ENCODE assay signal across 10 mouse cellular contexts in the genomic region with DNA sequence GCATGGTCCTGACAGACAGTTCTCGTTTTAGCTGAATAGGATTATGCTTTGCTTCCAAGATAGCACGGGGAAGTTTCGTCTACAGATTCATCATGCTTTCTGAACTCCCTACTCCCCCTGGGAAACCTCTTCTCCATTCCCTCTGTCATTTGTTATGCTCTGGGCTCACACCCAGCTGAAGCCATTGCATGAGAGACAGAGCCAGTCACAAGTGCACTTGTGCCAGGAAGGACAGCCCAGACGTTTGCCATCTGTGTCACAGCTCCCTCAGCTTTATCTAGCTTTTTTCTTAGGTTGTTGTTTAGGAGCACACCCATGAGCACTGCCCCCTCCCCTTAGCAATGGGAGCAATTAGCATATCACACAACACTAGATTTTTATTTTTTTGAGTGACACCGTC.
DNase-seq lines count a peak whose midpoint lies in the region; ATAC-seq and TF ChIP-seq lines count a peak whose summit lies in the region.
"Had no signal": no experiment of that assay in that cellular context is flagged by ENCODE, and none has a peak within 500 bp of the region (broad histone marks: within the 10 kb centered on the region; RNA-seq: fewer than 3 reads in every experiment).

No protein-coding gene starts in this region.

- H3K9ac ChIP-seq in heart, embryonic 12.5 days, result no peak overlapping the region
- H3K9ac ChIP-seq: embryonic facial prominence, embryonic 12.5 days; liver, embryonic 13.5 days had no signal

- no peak for TF ChIP-seq CTCF in brain, embryonic 14.5 days (IDR thresholded peaks at IDR 0.05; ENCODE audit: borderline replicate concordance, extremely low read depth, insufficient read depth, insufficient read length)

- no peaks in the 10 kb centered on the region for H3K36me3 ChIP-seq in heart, embryonic 12.5 days
- H3K36me3 ChIP-seq: embryonic facial prominence, embryonic 12.5 days; liver, embryonic 13.5 days had no signal

- no peaks in the 10 kb centered on the region for H3K27me3 ChIP-seq in heart, embryonic 12.5 days (replicated peaks)
- H3K27me3 ChIP-seq: embryonic facial prominence, embryonic 12.5 days; liver, embryonic 13.5 days had no signal

- H3K4me3 ChIP-seq in heart, embryonic 12.5 days, result no peak overlapping the region
- H3K4me3 ChIP-seq: embryonic facial prominence, embryonic 12.5 days; liver, embryonic 13.5 days had no signal

- no peaks in the 10 kb centered on the region for H3K9me3 ChIP-seq in heart, embryonic 12.5 days (replicated peaks)
- H3K9me3 ChIP-seq: embryonic facial prominence, embryonic 12.5 days; liver, embryonic 13.5 days had no signal

- peaks cover 8% of the 10 kb centered on the region for H3K4me1 ChIP-seq in heart, embryonic 12.5 days (replicated peaks)
- H3K4me1 ChIP-seq: embryonic facial prominence, embryonic 12.5 days; liver, embryonic 13.5 days had no signal

- WGBS in heart, embryonic 12.5 days, result 53% methylated on average over 5 of the region's 5 CpGs

- H3K4me2 ChIP-seq in heart, embryonic 12.5 days, result no peak overlapping the region
- H3K4me2 ChIP-seq: embryonic facial prominence, embryonic 12.5 days; liver, embryonic 13.5 days had no signal

- TF ChIP-seq POLR2A in brain, embryonic 14.5 days (IDR thresholded peaks at IDR 0.05; ENCODE audit: borderline replicate concordance, extremely low read depth, insufficient read depth, insufficient read length, poor library complexity, severe bottlenecking), result no peak

- no peak overlapping the region for H3K27ac ChIP-seq in heart, embryonic 12.5 days (ENCODE audit: poor library complexity, severe bottlenecking)
- H3K27ac ChIP-seq: embryonic facial prominence, embryonic 12.5 days; liver, embryonic 13.5 days had no signal

- DNase-seq in heart, adult 18-20 months, result peak; percentile 70 to 73
- peak; percentile 94 for DNase-seq in brain, embryonic 14.5 days (ENCODE audit: low read depth)
- DNase-seq in cerebellum, adult 9-11 months, result peak; percentile 85
- peak; percentile 46 for DNase-seq in heart, postnatal 4 days
- DNase-seq in kidney, adult 18-20 months, result no peak
- no peak for DNase-seq in liver
- DNase-seq in B cell, adult 2 months, result no peak
- DNase-seq: liver, embryonic 13.5 days had no signal

- ATAC-seq in heart, embryonic 12.5 days (ENCODE audit: insufficient number of reproducible peaks, low FRiP score), result no peak

Comparison
In these comparisons a context has a peak if more than half of its experiments do, and no peak if none do; other contexts are left out.
1. DNase-seq: peak in heart, adult 18-20 months (2 of 2), brain, embryonic 14.5 days (single experiment), cerebellum, adult 9-11 months (single experiment) and heart, postnatal 4 days (single experiment); none in kidney, adult 18-20 months (single experiment), liver (single experiment) and B cell, adult 2 months (0 of 2).